In the genomic region with DNA sequence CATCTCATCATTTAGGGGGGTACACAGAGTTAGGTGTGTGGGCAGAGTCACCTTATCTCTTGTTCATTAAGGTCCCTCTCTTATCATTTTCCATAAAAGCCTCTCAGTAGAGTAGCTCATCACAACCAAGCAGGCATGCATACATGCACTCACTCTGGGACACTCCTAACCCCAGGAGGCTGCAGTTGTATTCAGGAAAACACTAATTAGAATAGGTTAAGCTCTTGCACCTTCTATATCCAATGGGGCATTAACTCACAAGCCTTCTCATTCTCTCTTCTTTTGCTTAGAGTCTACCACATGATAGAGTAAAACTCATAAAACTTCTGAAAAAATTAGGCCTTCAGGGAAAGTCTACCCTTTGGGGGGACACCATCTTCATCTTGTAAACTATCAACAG, we compare ENCODE assay signal across 24 mouse cellular contexts. TPM values are rescaled to one million over a fixed set of nuclear protein-coding genes. Genes with fewer than 3 reads are reported as not detected.
"Had no signal": no experiment of that assay in that cellular context is flagged by ENCODE, and none has a peak within 500 bp of the region (broad histone marks: within the 10 kb centered on the region; RNA-seq: fewer than 3 reads in every experiment).

Olfr358 (minus strand) TSS at position 101 of the 400 bp plus-strand sequence.

- DNase-seq: retina, postnatal 1 day; right cerebral cortex, adult 18-20 months; right cerebral cortex, postnatal 14 days; right cerebral cortex, postnatal 25 days; right cerebral cortex, postnatal 4 days; spleen, adult 18-20 months; thymus, adult 18-20 months; thymus, adult 2 months; thymus, postnatal 14 days; thymus, postnatal 25 days; thymus, postnatal 36 days; thymus, postnatal 4 days had no signal

- H3K9ac ChIP-seq: neural tube, embryonic 13.5 days; neural tube, embryonic 15.5 days; stomach, embryonic 15.5 days had no signal

- H3K9me3 ChIP-seq: stomach, embryonic 15.5 days had no signal

- H3K4me3 ChIP-seq: neural tube, embryonic 13.5 days; neural tube, embryonic 15.5 days; stomach, embryonic 15.5 days had no signal

- H3K36me3 ChIP-seq: neural tube, embryonic 13.5 days; neural tube, embryonic 15.5 days; stomach, embryonic 15.5 days had no signal

- H3K27ac ChIP-seq: neural tube, embryonic 13.5 days; neural tube, embryonic 15.5 days; stomach, embryonic 15.5 days; stomach, postnatal 0 days had no signal

- H3K27me3 ChIP-seq: neural tube, embryonic 13.5 days; neural tube, embryonic 15.5 days; stomach, embryonic 15.5 days had no signal

- H3K4me1 ChIP-seq: neural tube, embryonic 13.5 days; neural tube, embryonic 15.5 days; stomach, embryonic 15.5 days had no signal

- H3K4me2 ChIP-seq: neural tube, embryonic 13.5 days; neural tube, embryonic 15.5 days; stomach, embryonic 15.5 days had no signal

RNA-seq across cellular contexts. Expression of gene Olfr358, which starts in this region (rescaled TPM):
- polyA plus RNA-seq: neural tube, embryonic 13.5 days; neural tube, embryonic 14.5 days; neural tube, embryonic 15.5 days; small intestine, adult 2 months; spleen, adult 2 months; stomach, embryonic 14.5 days; stomach, embryonic 15.5 days; stomach, embryonic 16.5 days; stomach, postnatal 0 days; testis, adult 2 months; thymus, adult 2 months; thymus, postnatal 0 days; urinary bladder, adult 2 months had no signal
